Mouse (Mus musculus) heart, postnatal 0 days (tissue): ENCODE measurements around the gene Wdr34. TPM values are rescaled to one million over a fixed set of nuclear protein-coding genes. Genes with fewer than 3 reads are reported as not detected.

ENCODE experiments used
- ATAC-seq: fragments of 200-750 bp; cut with Nextera tagmentation; 2 replicates; pipeline ENCODE4 v1.8.0; 2017; ENCODE audit warnings: low read depth, moderate number of reproducible peaks, moderate library complexity; ENCODE audit not compliant: insufficient read depth
- DNase-seq: peaks from one replicate; pipeline ENCODE4 v3.0.0-alpha.2; 2016; ENCODE audit warnings: low spot score
- H3K27ac ChIP-seq: fragments of 300-500 bp; sonication (generic); 2 replicates; pipeline ENCODE4 v1.5.1; 2014; ENCODE audit warnings: low read depth, mild to moderate bottlenecking
- H3K27me3 ChIP-seq: fragments of 300-500 bp; sonication (generic); 2 replicates; pipeline ENCODE4 v1.6.1; 2014; ENCODE audit warnings: low read length, mixed read lengths; ENCODE audit not compliant: control insufficient read depth, insufficient read depth
- H3K36me3 ChIP-seq: fragments of 300-500 bp; sonication (generic); replicated peaks from 2 replicates; pipeline ENCODE4 v1.6.1; 2014; ENCODE audit warnings: low read length, mixed read lengths; ENCODE audit not compliant: control insufficient read depth, insufficient read depth
- H3K4me1 ChIP-seq: fragments of 300-500 bp; sonication (generic); 2 replicates; pipeline ENCODE4 v1.6.1; 2014; ENCODE audit warnings: antibody characterized with exemption; ENCODE audit not compliant: control insufficient read depth, insufficient read depth
- H3K4me2 ChIP-seq: fragments of 300-500 bp; sonication (generic); 2 replicates; pipeline ENCODE4 v1.6.1; 2014; ENCODE audit warnings: low read depth, mild to moderate bottlenecking, low read length, moderate library complexity
- H3K4me3 ChIP-seq: fragments of 300-500 bp; sonication (generic); 2 replicates; pipeline ENCODE4 v1.5.1; 2014; ENCODE audit warnings: low read depth, low read length
- H3K9ac ChIP-seq: fragments of 300-500 bp; sonication (generic); replicated peaks from 2 replicates; pipeline ENCODE4 v1.6.1; 2014; ENCODE audit warnings: low read depth, low read length, mixed read lengths
- H3K9me3 ChIP-seq: fragments of 300-500 bp; sonication (generic); replicated peaks from 2 replicates; pipeline ENCODE4 v1.6.1; 2016; ENCODE audit warnings: low read length; ENCODE audit not compliant: control insufficient read depth
- CTCF ChIP-seq: IDR thresholded peaks from 2 replicates; pipeline ENCODE4 v1.5.1; 2016; ENCODE audit warnings: antibody characterized with exemption, control low read depth, low read depth
- EP300 ChIP-seq: IDR thresholded peaks from 2 replicates; pipeline ENCODE4 v1.6.1; 2016; ENCODE audit warnings: antibody characterized with exemption, low read depth
- WGBS: fragments of 180-500 bp; shearing (Covaris S2); extraction: QIAGEN DNeasy Blood & Tissue Kit; methylation state at CpG from one replicate; pipeline ENCODE4 v1.1.7; 2014; 5-methylcytosine and 5-hydroxymethylcytosine counted together
- polyA plus RNA-seq: library from polyadenylated mRNA; unstranded; fragments of >200 nt; fragmentation: Nextera tagmentation; extraction: Ambion mirVana; gene quantifications from 2 replicates; pipeline ENCODE4 v1.2.1, GENCODE M21; 2015
- total RNA-seq: library from RNA; depleted of rRNA; stranded (reverse); fragments of >200 nt; gene quantifications from 2 replicates; pipeline ENCODE4 v1.2.3, GENCODE M21; 2014; ENCODE audit warnings: low replicate concordance

Gene Wdr34
- total and polyA plus RNA-seq, 2 experiments from 2014 or later: 17.3 to 30.1 TPM

GRCm38 (mm10) chr2:30076439-30076838, 27.8 kb upstream of the Wdr34 start:
- no peak for DNase-seq
- H3K4me2 ChIP-seq: no peak overlapping the region
- no peak overlapping the region for H3K9ac ChIP-seq
- TF ChIP-seq EP300: no peak
- TF ChIP-seq CTCF: no peak
- WGBS: 91% methylated on average over 8 of the region's 9 CpGs
- H3K36me3 ChIP-seq: peaks cover 14% of the 10 kb centered on the region
- no peaks in the 10 kb centered on the region for H3K9me3 ChIP-seq
- H3K4me3 ChIP-seq: no peak overlapping the region
- H3K27me3 ChIP-seq: no peaks in the 10 kb centered on the region
- 0 out of 2 replicates have a peak, but pooled peaks cover 3% of the 10 kb centered on the region for H3K4me1 ChIP-seq
- no peak overlapping the region for H3K27ac ChIP-seq
- ATAC-seq: no peak

- no peak overlapping the region for H3K27ac ChIP-seq
- no peaks in the 10 kb centered on the region for H3K9me3 ChIP-seq
- H3K27me3 ChIP-seq: no peaks in the 10 kb centered on the region
- H3K4me2 ChIP-seq: no peak overlapping the region
- H3K36me3 ChIP-seq: peaks cover 15% of the 10 kb centered on the region
- DNase-seq (no peak), ATAC-seq (no peak)
- TF ChIP-seq EP300: no peak
- no peak for TF ChIP-seq CTCF
- H3K4me1 ChIP-seq: 0 out of 2 replicates have a peak, but pooled peaks cover 3% of the 10 kb centered on the region
- WGBS: 69% methylated on average over 3 of the region's 3 CpGs
- no peak overlapping the region for H3K9ac ChIP-seq
- H3K4me3 ChIP-seq: no peak overlapping the region
Observed at GRCm38 (mm10) chr2:30075625-30076024, 26.9 kb upstream of the Wdr34 start.

DNA sequence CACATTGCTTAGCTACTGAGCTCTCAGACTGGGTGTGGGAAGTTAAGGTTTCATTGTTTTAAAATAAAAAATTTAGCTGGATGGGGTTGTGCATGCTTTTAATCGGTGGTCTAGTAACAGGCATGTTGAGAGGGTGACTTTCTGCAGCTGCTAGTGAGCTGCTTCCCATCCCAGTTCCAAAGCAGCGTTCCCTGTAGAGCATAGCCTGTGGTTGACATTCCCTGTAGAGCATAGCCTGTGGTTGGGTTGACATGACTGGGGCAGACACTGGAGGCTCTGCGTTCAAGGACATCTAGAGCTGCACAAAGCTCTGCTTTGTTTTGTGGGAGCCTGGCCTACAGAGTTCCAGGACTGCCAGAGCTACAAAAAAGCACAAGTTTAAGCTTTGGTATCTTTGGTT, 24.6 kb upstream of the Wdr34 start:
- Histone ChIP-seq H3K9me3 (no peaks in the 10 kb centered on the region), H3K9ac (no peak overlapping the region), H3K27me3 (no peaks in the 10 kb centered on the region), H3K27ac (no peak overlapping the region), H3K4me3 (no peak overlapping the region), H3K4me1 (0 out of 2 replicates have a peak, but pooled peaks cover 2% of the 10 kb centered on the region), H3K36me3 (peaks cover 37% of the 10 kb centered on the region), H3K4me2 (no peak overlapping the region)
- no peak for ATAC-seq
- DNase-seq: no peak
- 72% methylated on average over 3 of the region's 3 CpGs for WGBS
- TF ChIP-seq EP300 (no peak), CTCF (no peak)

DNA sequence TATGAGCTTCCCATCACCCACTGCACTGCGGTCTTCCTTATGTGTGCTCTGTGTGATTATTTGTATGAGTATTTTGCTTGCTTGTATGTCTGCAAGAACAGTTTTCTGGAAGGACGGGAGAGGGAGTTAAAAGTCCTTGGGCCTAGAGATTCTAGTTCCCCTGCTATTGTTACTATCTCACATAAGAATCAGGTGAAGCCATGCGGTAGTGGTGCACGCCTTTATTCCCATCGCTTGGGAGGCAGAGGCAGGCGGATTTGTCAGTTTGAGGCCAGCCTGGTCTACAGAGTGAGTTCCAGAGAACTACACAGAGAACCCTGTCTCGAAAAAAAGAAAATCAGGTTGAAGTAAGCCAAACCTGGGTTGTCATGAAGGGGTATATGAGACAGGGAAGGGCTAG, 24.2 kb upstream of the Wdr34 start:
- DNase-seq: no peak
- Histone ChIP-seq H3K4me2 (no peak overlapping the region), H3K36me3 (peaks cover 37% of the 10 kb centered on the region), H3K4me1 (peaks cover 2% of the 10 kb centered on the region; the same call in 1 of the 2 replicates), H3K27me3 (no peaks in the 10 kb centered on the region), H3K27ac (no peak overlapping the region), H3K9ac (no peak overlapping the region), H3K9me3 (no peaks in the 10 kb centered on the region), H3K4me3 (no peak overlapping the region)
- no peak for TF ChIP-seq EP300
- TF ChIP-seq CTCF: no peak
- WGBS: 78% methylated on average over 7 of the region's 7 CpGs
- no peak for ATAC-seq

- DNase-seq (no peak), ATAC-seq (no peak)
- Histone ChIP-seq H3K36me3 (peaks cover 34% of the 10 kb centered on the region), H3K9me3 (no peaks in the 10 kb centered on the region), H3K4me1 (peaks cover 16% of the 10 kb centered on the region), H3K27ac (no peak overlapping the region), H3K4me2 (peak overlapping the region; percentile 92), H3K4me3 (peak overlapping the region; percentile 98), H3K9ac (peak overlapping the region; percentile 91), H3K27me3 (no peaks in the 10 kb centered on the region)
- TF ChIP-seq CTCF (no peak), EP300 (no peak)
- WGBS: 26% methylated on average over 7 of the region's 7 CpGs
Observed at GRCm38 (mm10) chr2:30067962-30068361, 19.3 kb upstream of the Wdr34 start.
